Mouse (Mus musculus) MEL (cell line): Measurements from ENCODE around the gene Sorcs1. TPM values are rescaled to one million over a fixed set of nuclear protein-coding genes. Genes with fewer than 3 reads are reported as not detected.

ENCODE experiments used
- DNase-seq: peaks from one replicate; pipeline ENCODE4 v3.0.0; 2011; ENCODE audit warnings: low read depth, low spot score
- H3K27ac ChIP-seq: 2 replicates; pipeline ENCODE4 v1.5.1; 2012; ENCODE audit warnings: low read depth, mild to moderate bottlenecking, control low read depth, low read length, moderate library complexity; ENCODE audit not compliant: control insufficient read depth
- H3K27me3 ChIP-seq, 2 experiments: fragments of 150-350 bp in 1 of 2; sonication (generic) in 1 of 2; 2 replicates each; pipeline ENCODE4 v1.6.1; 2012; ENCODE audit warnings: low read length in 2 of 2, mild to moderate bottlenecking in 2 of 2, improper control_type of control experiment in 1 of 2, moderate library complexity in 1 of 2; ENCODE audit not compliant: insufficient read depth in 2 of 2, control insufficient read depth in 1 of 2
- H3K36me3 ChIP-seq, 2 experiments: 2 replicates each; pipeline ENCODE4 v1.6.1; 2012 to 2014; ENCODE audit warnings: low read length in 2 of 2, improper control_type of control experiment in 1 of 2, inconsistent platforms in 1 of 2, mild to moderate bottlenecking in 1 of 2; ENCODE audit not compliant: insufficient read depth in 2 of 2, control insufficient read depth in 1 of 2
- H3K4me1 ChIP-seq, 2 experiments: fragments of 150-350 bp in 1 of 2; sonication (generic) in 1 of 2; 2 replicates each; pipeline ENCODE4 v1.6.1; 2012; ENCODE audit warnings: low read length in 2 of 2, improper control_type of control experiment in 1 of 2, mild to moderate bottlenecking in 1 of 2; ENCODE audit not compliant: insufficient read depth in 2 of 2, control insufficient read depth in 1 of 2
- H3K4me3 ChIP-seq, 2 experiments: fragments of 150-350 bp in 1 of 2; sonication (generic) in 1 of 2; 2 replicates each; pipeline ENCODE4 v1.5.1; 2012; ENCODE audit warnings: low read depth in 2 of 2, low read length in 2 of 2, mild to moderate bottlenecking in 2 of 2, moderate library complexity in 2 of 2, control low read depth in 1 of 2, improper control_type of control experiment in 1 of 2; ENCODE audit not compliant: control insufficient read depth in 1 of 2, insufficient read depth in 1 of 2
- H3K79me2 ChIP-seq: 2 replicates; pipeline ENCODE4 v1.6.1; 2012; ENCODE audit warnings: mild to moderate bottlenecking, low read length, moderate library complexity; ENCODE audit not compliant: control insufficient read depth, poor library complexity, insufficient read depth
- H3K9ac ChIP-seq: 2 replicates; pipeline ENCODE4 v1.6.1; 2012; ENCODE audit warnings: low read depth, mild to moderate bottlenecking, control low read depth, low read length, moderate library complexity; ENCODE audit not compliant: control insufficient read depth, poor library complexity, severe bottlenecking
- H3K9me3 ChIP-seq: fragments of 150-350 bp; sonication (generic); replicated peaks from 2 replicates; pipeline ENCODE4 v1.6.1; 2012; ENCODE audit warnings: mild to moderate bottlenecking, low read length, improper control_type of control experiment, moderate library complexity; ENCODE audit not compliant: insufficient read depth
- CHD1 ChIP-seq: IDR thresholded peaks from 2 replicates; pipeline ENCODE4 v1.6.1; 2012; ENCODE audit warnings: low read depth, mild to moderate bottlenecking, inconsistent platforms, low read length, improper control_type of control experiment
- EP300 ChIP-seq, 2 experiments: IDR thresholded peaks; 2 replicates each; pipeline ENCODE4 v1.6.1; 2011; ENCODE audit warnings: improper control_type of control experiment in 2 of 2, low read length in 2 of 2, low read depth in 1 of 2, mild to moderate bottlenecking in 1 of 2
- ETS1 ChIP-seq: IDR thresholded peaks from 2 replicates; pipeline ENCODE4 v1.6.1; 2012; ENCODE audit warnings: low read depth, mild to moderate bottlenecking, inconsistent platforms, low read length, improper control_type of control experiment, moderate library complexity
- GATA1 ChIP-seq: IDR thresholded peaks from 2 replicates; pipeline ENCODE4 v1.6.1; 2011; ENCODE audit warnings: low read depth, low read length, improper control_type of control experiment
- JUND ChIP-seq: IDR thresholded peaks from 2 replicates; pipeline ENCODE4 v1.6.1; 2011; ENCODE audit warnings: low read depth, mild to moderate bottlenecking, improper control_type of control experiment, low read length
- MAX ChIP-seq: IDR thresholded peaks from 2 replicates; pipeline ENCODE4 v1.6.1; 2011; ENCODE audit warnings: low read length, improper control_type of control experiment
- MAZ ChIP-seq: IDR thresholded peaks from 2 replicates; pipeline ENCODE4 v1.6.1; 2012; ENCODE audit warnings: low read depth, mild to moderate bottlenecking, inconsistent platforms, low read length, improper control_type of control experiment
- MYC ChIP-seq: IDR thresholded peaks from 2 replicates; pipeline ENCODE4 v1.6.1; 2011; ENCODE audit warnings: low read depth, mild to moderate bottlenecking, low read length, improper control_type of control experiment, moderate library complexity
- POLR2A ChIP-seq, 2 experiments: IDR thresholded peaks; 2 replicates each; pipeline ENCODE4 v1.6.1; 2011 to 2012; ENCODE audit warnings: low read length in 2 of 2, mild to moderate bottlenecking in 2 of 2, control low read depth in 1 of 2, improper control_type of control experiment in 1 of 2, low read depth in 1 of 2, moderate library complexity in 1 of 2; ENCODE audit not compliant: control insufficient read depth in 1 of 2, insufficient read depth in 1 of 2, poor library complexity in 1 of 2
- POLR2AphosphoS2 ChIP-seq: IDR thresholded peaks from 2 replicates; pipeline ENCODE4 v1.6.1; 2011; ENCODE audit warnings: low read length, improper control_type of control experiment
- SIN3A ChIP-seq: IDR thresholded peaks from 2 replicates; pipeline ENCODE4 v1.6.1; 2012; ENCODE audit warnings: low read length, improper control_type of control experiment, inconsistent platforms
- TAL1 ChIP-seq: IDR thresholded peaks from 2 replicates; pipeline ENCODE4 v1.6.1; 2012; ENCODE audit warnings: mild to moderate bottlenecking, inconsistent platforms, low read length, moderate library complexity, mixed read lengths
- TCF12 ChIP-seq: IDR thresholded peaks from 2 replicates; pipeline ENCODE4 v1.6.1; 2014; ENCODE audit warnings: low read depth, mild to moderate bottlenecking, inconsistent platforms, low read length, improper control_type of control experiment, moderate library complexity
- UBTF ChIP-seq: IDR thresholded peaks from 2 replicates; pipeline ENCODE4 v1.6.1; 2012; ENCODE audit warnings: low read depth, mild to moderate bottlenecking, inconsistent platforms, low read length, improper control_type of control experiment, moderate library complexity, borderline replicate concordance; ENCODE audit not compliant: insufficient read depth
- USF2 ChIP-seq, 2 experiments: IDR thresholded peaks; 2 replicates each; pipeline ENCODE4 v1.6.1; 2011 to 2012; ENCODE audit warnings: improper control_type of control experiment in 2 of 2, low read length in 2 of 2, borderline replicate concordance in 1 of 2, inconsistent platforms in 1 of 2, low read depth in 1 of 2, mild to moderate bottlenecking in 1 of 2; ENCODE audit not compliant: insufficient read depth in 1 of 2
- ZKSCAN1 ChIP-seq: IDR thresholded peaks from 2 replicates; pipeline ENCODE4 v1.6.1; 2012; ENCODE audit warnings: low read depth, mild to moderate bottlenecking, inconsistent platforms, low read length, improper control_type of control experiment, moderate library complexity
- ZNF384 ChIP-seq: IDR thresholded peaks from 2 replicates; pipeline ENCODE4 v1.6.1; 2012; ENCODE audit warnings: low read depth, mild to moderate bottlenecking, inconsistent platforms, low read length, improper control_type of control experiment
- polyA plus RNA-seq, 2 experiments: library from polyadenylated mRNA; stranded (reverse) in 1 of 2; unstranded in 1 of 2; fragments of >175 nt in 1 of 2; fragments of >200 nt in 1 of 2; gene quantifications; 2 replicates each; pipeline versions ENCODE4 v1.2.1 to v1.2.4; 2012; ENCODE audit warnings: low replicate concordance in 2 of 2, low read depth in 1 of 2; ENCODE audit not compliant: insufficient read length in 2 of 2, insufficient read depth in 1 of 2, missing spikeins in 1 of 2
- total RNA-seq: library from RNA; depleted of rRNA; stranded (reverse); fragments of 300-350 nt; gene quantifications from 2 replicates; pipeline ENCODE4 v1.2.3, GENCODE M21; 2012

The Sorcs1 gene
- total and polyA plus RNA-seq, 3 experiments: not detected

DNA sequence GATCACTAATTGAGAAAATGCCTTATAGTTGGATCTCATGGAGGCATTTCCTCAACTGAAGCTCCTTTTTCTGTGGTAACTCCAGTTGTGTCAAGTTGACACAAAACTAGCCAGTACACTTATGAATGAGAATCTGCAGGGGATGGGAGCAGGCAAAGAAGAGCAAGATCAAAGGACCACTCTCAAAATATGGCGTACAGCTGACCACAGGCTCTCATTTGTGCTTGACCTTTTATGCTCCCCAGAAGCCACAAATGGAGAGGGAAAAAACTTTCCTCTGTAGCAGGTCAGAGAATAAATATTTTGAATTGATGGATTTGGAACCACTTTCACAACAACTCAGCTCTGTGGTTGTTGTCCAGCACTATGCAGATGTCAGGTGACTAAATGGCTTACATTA, 14.1 kb downstream of the Sorcs1 start:
- DNase-seq: no peak
- no peaks in the 10 kb centered on the region for H3K79me2 ChIP-seq
- no peaks in the 10 kb centered on the region for H3K36me3 ChIP-seq
- H3K4me3 ChIP-seq: no peak overlapping the region
- H3K27me3 ChIP-seq: no peaks in the 10 kb centered on the region; a peak in 1 of 4 replicates
- H3K27ac ChIP-seq: no peak overlapping the region
- H3K9ac ChIP-seq: no peak overlapping the region
- TF ChIP-seq EP300 (IDR thresholded peaks at IDR 0.05; ENCODE audit: low read depth in 1 of 2, low read length in 2 of 2) (no peak), POLR2A (IDR thresholded peaks at IDR 0.05; ENCODE audit: control insufficient read depth in 1 of 2, insufficient read depth in 1 of 2, low read depth in 1 of 2, low read length in 2 of 2, poor library complexity in 1 of 2) (no peak), TCF12 (no peak), TAL1 (no peak), CHD1 (no peak)
- no peaks in the 10 kb centered on the region for H3K9me3 ChIP-seq
- no peaks in the 10 kb centered on the region for H3K4me1 ChIP-seq

DNA sequence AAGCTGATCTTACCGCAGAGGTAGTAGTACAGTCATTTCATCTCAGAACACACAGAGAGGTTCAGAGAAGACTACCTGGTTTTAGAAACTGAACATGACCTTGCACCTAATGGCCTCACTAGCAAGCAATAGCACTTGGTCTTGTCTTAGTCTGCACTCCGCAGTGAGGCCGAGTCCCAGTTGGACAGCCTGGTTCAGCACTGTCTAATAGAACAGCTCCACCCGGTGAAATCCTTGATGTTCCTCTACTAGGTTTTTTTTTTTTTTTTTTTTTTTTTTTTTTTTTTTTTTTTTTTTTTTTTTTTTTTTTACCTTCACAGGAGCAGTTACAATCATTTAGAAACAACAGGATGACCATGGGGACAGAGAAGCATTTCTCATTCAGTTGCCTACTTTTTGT, 19.3 kb downstream of the Sorcs1 start:
- TF ChIP-seq ZKSCAN1: no peak
- TF ChIP-seq GATA1: no peak
- no peak for TF ChIP-seq CHD1
- no peak for TF ChIP-seq MAZ
- TF ChIP-seq MYC: no peak
- TF ChIP-seq TCF12: no peak
- TF ChIP-seq USF2 (IDR thresholded peaks at IDR 0.05; ENCODE audit: borderline replicate concordance in 1 of 2, insufficient read depth in 1 of 2, low read depth in 1 of 2, low read length in 2 of 2): no peak
- Histone ChIP-seq H3K4me3 (no peak overlapping the region), H3K27ac (no peak overlapping the region), H3K4me1 (no peaks in the 10 kb centered on the region), H3K36me3 (no peaks in the 10 kb centered on the region), H3K79me2 (no peaks in the 10 kb centered on the region), H3K9ac (no peak overlapping the region), H3K9me3 (no peaks in the 10 kb centered on the region), H3K27me3 (no peaks in the 10 kb centered on the region)
- peak; percentile 11 for DNase-seq

DNA sequence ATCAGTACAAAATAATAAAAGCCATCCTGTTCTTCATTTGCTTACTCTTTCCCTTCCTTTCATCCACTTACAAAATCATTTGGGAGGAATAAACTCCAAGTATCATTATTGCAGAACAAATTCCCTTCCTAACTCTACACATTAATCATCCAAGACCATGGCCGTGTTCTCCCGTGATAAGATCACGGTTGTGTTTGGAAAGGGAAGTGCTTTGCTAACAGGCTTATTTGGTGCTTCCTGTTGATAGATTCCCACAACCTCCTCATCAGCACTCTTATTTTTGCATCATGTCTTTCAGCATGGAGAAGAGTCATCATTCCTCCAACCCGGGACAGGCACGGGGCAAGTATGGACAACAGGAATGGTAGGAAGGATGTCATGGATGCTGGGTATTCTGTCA, 25.7 kb downstream of the Sorcs1 start:
- no peak overlapping the region for H3K4me3 ChIP-seq
- no peak for DNase-seq
- H3K27me3 ChIP-seq: no peaks in the 10 kb centered on the region
- no peak overlapping the region for H3K9ac ChIP-seq
- no peaks in the 10 kb centered on the region for H3K36me3 ChIP-seq
- no peaks in the 10 kb centered on the region for H3K79me2 ChIP-seq
- no peak overlapping the region for H3K27ac ChIP-seq
- no peaks in the 10 kb centered on the region for H3K9me3 ChIP-seq
- TF ChIP-seq POLR2AphosphoS2 (no peak), TCF12 (no peak), MAZ (no peak), UBTF (no peak), ZNF384 (no peak), ETS1 (no peak), MAX (no peak), SIN3A (no peak), JUND (no peak), GATA1 (no peak)
- no peaks in the 10 kb centered on the region for H3K4me1 ChIP-seq
